Mouse (Mus musculus) CH12.LX (cell line): ENCODE data around the gene Anp32e. TPM values are rescaled to one million over a fixed set of nuclear protein-coding genes. Genes with fewer than 3 reads are reported as not detected.

Experiments used
- DNase-seq: peaks from one replicate; pipeline ENCODE4 v3.0.0-alpha.2; 2013; ENCODE audit errors: extremely low read depth
- H3K27ac ChIP-seq: 2 replicates; pipeline ENCODE4 v1.5.1; 2012; ENCODE audit warnings: low read depth, mild to moderate bottlenecking, control low read depth, moderate library complexity; ENCODE audit not compliant: insufficient read depth
- H3K27me3 ChIP-seq: replicated peaks from 2 replicates; pipeline ENCODE3; 2012; ENCODE audit warnings: inconsistent platforms
- H3K36me3 ChIP-seq, 2 experiments: replicated peaks in 1 of 2; 2 replicates each; pipeline versions ENCODE3 to v1.6.1; 2012; ENCODE audit warnings: inconsistent platforms in 1 of 2, low read length in 1 of 2, mild to moderate bottlenecking in 1 of 2, mixed read lengths in 1 of 2, moderate library complexity in 1 of 2; ENCODE audit not compliant: control insufficient read depth in 1 of 2, insufficient read depth in 1 of 2
- H3K4me1 ChIP-seq, 2 experiments: 2 replicates each; pipeline ENCODE4 v1.6.1; 2012; ENCODE audit warnings: inconsistent platforms in 1 of 2, moderate library complexity in 1 of 2; ENCODE audit not compliant: insufficient read depth in 2 of 2, control insufficient read depth in 1 of 2
- H3K4me2 ChIP-seq: 2 replicates; pipeline ENCODE4 v1.6.1; 2012; ENCODE audit warnings: low read depth, mild to moderate bottlenecking, control low read depth; ENCODE audit not compliant: poor library complexity, insufficient read depth, severe bottlenecking
- H3K4me3 ChIP-seq, 3 experiments: fragments of 150-350 bp in 1 of 3; sonication (generic) in 1 of 3; replicated peaks in 1 of 3; 2 replicates each; pipeline versions ENCODE3 to v1.5.1; 2011 to 2012; ENCODE audit warnings: low read depth in 2 of 3, low read length in 2 of 3, mild to moderate bottlenecking in 2 of 3, moderate library complexity in 2 of 3, control low read depth in 1 of 3, improper control_type of control experiment in 1 of 3, inconsistent platforms in 1 of 3, mixed read lengths in 1 of 3; ENCODE audit not compliant: poor library complexity in 1 of 3
- H3K79me2 ChIP-seq: replicated peaks from 2 replicates; pipeline ENCODE4 v1.6.1; 2012; ENCODE audit warnings: mild to moderate bottlenecking, moderate library complexity; ENCODE audit not compliant: control insufficient read depth, poor library complexity, insufficient read depth, severe bottlenecking; ENCODE audit errors: extremely low read depth
- H3K9ac ChIP-seq: 2 replicates; pipeline ENCODE4 v1.6.1; 2012; ENCODE audit warnings: low read depth, mild to moderate bottlenecking, control low read depth, moderate library complexity; ENCODE audit not compliant: insufficient read depth
- H3K9me3 ChIP-seq: replicated peaks from 2 replicates; pipeline ENCODE3; 2012; ENCODE audit warnings: low read length, inconsistent platforms, mixed read lengths
- CHD2 ChIP-seq: IDR thresholded peaks from 2 replicates; pipeline ENCODE4 v1.6.1; 2011; ENCODE audit warnings: low read length, improper control_type of control experiment
- ETS1 ChIP-seq: conservative IDR thresholded peaks from 2 replicates; pipeline ENCODE4 v1.6.1; 2012; ENCODE audit warnings: low read depth, mild to moderate bottlenecking, inconsistent platforms, low read length, improper control_type of control experiment, moderate library complexity
- JUND ChIP-seq: conservative IDR thresholded peaks from 2 replicates; pipeline ENCODE4 v1.6.1; 2011; ENCODE audit warnings: low read depth, low read length, improper control_type of control experiment
- MAX ChIP-seq: IDR thresholded peaks from 2 replicates; pipeline ENCODE4 v1.6.1; 2011; ENCODE audit warnings: low read length, improper control_type of control experiment
- MXI1 ChIP-seq: IDR thresholded peaks from 2 replicates; pipeline ENCODE4 v1.6.1; 2011; ENCODE audit warnings: mild to moderate bottlenecking, low read depth, low read length, improper control_type of control experiment
- POLR2AphosphoS2 ChIP-seq: IDR thresholded peaks from 2 replicates; pipeline ENCODE4 v1.6.1; 2011; ENCODE audit warnings: low read depth, low read length, improper control_type of control experiment
- RCOR1 ChIP-seq: conservative IDR thresholded peaks from 2 replicates; pipeline ENCODE4 v1.6.1; 2012; ENCODE audit warnings: low read depth, mild to moderate bottlenecking, inconsistent platforms, low read length, improper control_type of control experiment
- SIN3A ChIP-seq: IDR thresholded peaks from 2 replicates; pipeline ENCODE4 v1.6.1; 2012; ENCODE audit warnings: low read length, improper control_type of control experiment, inconsistent platforms
- TCF12 ChIP-seq: IDR thresholded peaks from 2 replicates; pipeline ENCODE4 v1.6.1; 2014; ENCODE audit warnings: low read depth, mild to moderate bottlenecking, inconsistent platforms, low read length, improper control_type of control experiment
- USF2 ChIP-seq: conservative IDR thresholded peaks from 2 replicates; pipeline ENCODE4 v1.6.1; 2011; ENCODE audit warnings: low read depth, low read length, improper control_type of control experiment
- ZMIZ1 ChIP-seq: IDR thresholded peaks from 2 replicates; pipeline ENCODE4 v1.6.1; 2012; ENCODE audit warnings: low read depth, mild to moderate bottlenecking, inconsistent platforms, low read length, improper control_type of control experiment
- ZNF384 ChIP-seq: IDR thresholded peaks from 2 replicates; pipeline ENCODE4 v1.6.1; 2012; ENCODE audit warnings: low read depth, low read length, improper control_type of control experiment, inconsistent platforms
- dilution Hi-C: fragments of 300-500 bp; cut with MboI; formaldehyde crosslinking; loops from 2 replicates; pipeline ENCODE4 v1.14.3; 2020; ENCODE audit warnings: low sequenced_read_pairs; ENCODE audit not compliant: extremely low pct_unique_long_range_greater_than_20kb, extremely low pct_ligation_motif_present
- in situ Hi-C: fragments of 300-500 bp; cut with MboI; formaldehyde crosslinking; loops from 3 replicates; pipeline ENCODE4 v1.14.3; 2019; ENCODE audit warnings: low sequenced_read_pairs, low pct_ligation_motif_present, low pct_unique_long_range_greater_than_20kb, mixed read lengths
- polyA plus RNA-seq: library from polyadenylated mRNA; unstranded; fragments of >175 nt; gene quantifications from 2 replicates; pipeline ENCODE4 v1.2.1, GENCODE M21; 2012; ENCODE audit warnings: low read depth; ENCODE audit not compliant: insufficient read length
- total RNA-seq, 2 experiments: library from RNA; depleted of rRNA; stranded (reverse); fragments of 300-350 nt in 1 of 2; fragments of >200 nt in 1 of 2; gene quantifications; 2 replicates each; pipeline ENCODE4 v1.2.3; 2012 to 2014

The Anp32e gene
- total and polyA plus RNA-seq, 3 experiments = 74.2 to 439 (median 85.2) TPM

- dilution Hi-C loops (no loop called here), in situ Hi-C loops (no loop called here)
- DNase-seq = no peak
These were observed 780 bp downstream of the Anp32e start for GRCm38 (mm10) chr3:95929581-95930470.

DNA sequence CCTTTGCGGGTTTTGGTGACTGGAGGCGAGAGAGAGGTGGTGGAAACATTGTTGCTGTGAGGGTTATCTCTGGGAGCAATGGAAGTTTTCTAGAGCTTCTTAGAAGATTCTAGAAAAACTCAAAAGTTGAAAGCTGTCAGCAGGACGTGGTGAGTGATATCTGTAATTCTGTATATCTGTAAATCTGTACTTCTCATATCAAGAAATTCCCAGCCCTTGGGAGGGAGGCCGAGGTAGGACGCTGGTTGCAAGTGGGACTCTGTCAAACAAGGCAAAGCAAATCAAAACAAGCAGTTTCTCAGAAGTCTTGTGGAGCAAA is 1.4 kb downstream of the Anp32e start:
- Histone ChIP-seq H3K27me3 (no peaks in the 10 kb centered on the region), H3K79me2 (peaks cover 45% of the 10 kb centered on the region), H3K36me3 (peaks cover 18 to 26% of the 10 kb centered on the region in 2 experiments), H3K9me3 (no peaks in the 10 kb centered on the region), H3K4me2 (peak overlapping the region; percentile 93), H3K27ac (peak overlapping the region; percentile 14; the same call in 1 of the 2 replicates), H3K9ac (peak overlapping the region; percentile 99), H3K4me1 (peaks cover 4 to 21% of the 10 kb centered on the region in 2 experiments; a peak in 3 of 4 replicates), H3K4me3 (peak overlapping the region; percentile 92 to 97 (median 93))
- DNase-seq = no peak
- dilution Hi-C loops (no loop called here), in situ Hi-C loops (no loop called here)
- TF ChIP-seq SIN3A (peak; percentile 37), USF2 (no peak)

More at GRCm38 (mm10) chr3:95929581-95930470, 780 bp downstream of the Anp32e start:
- Histone ChIP-seq H3K4me3 (peak overlapping the region; percentile 92 to 97 (median 93)), H3K27ac (peak overlapping the region; percentile 14; the same call in 1 of the 2 replicates)
- TF ChIP-seq TCF12 (0 out of 2 replicates have a peak, but pooled peaks have one; percentile 31), CHD2 (no peak), SIN3A (0 out of 2 replicates have a peak, but pooled peaks have one; percentile 8)
- TF ChIP-seq, all 38 proteins: peak for 2
- H3K79me2 ChIP-seq = peaks cover 45% of the 10 kb centered on the region
- no peaks in the 10 kb centered on the region for H3K9me3 ChIP-seq
- peak overlapping the region; percentile 93 for H3K4me2 ChIP-seq
- H3K9ac ChIP-seq = peak overlapping the region; percentile 99
- H3K36me3 ChIP-seq = peaks cover 15 to 22% of the 10 kb centered on the region in 2 experiments
- peaks cover 4 to 21% of the 10 kb centered on the region in 2 experiments; a peak in 3 of 4 replicates for H3K4me1 ChIP-seq
- no peaks in the 10 kb centered on the region for H3K27me3 ChIP-seq

DNA sequence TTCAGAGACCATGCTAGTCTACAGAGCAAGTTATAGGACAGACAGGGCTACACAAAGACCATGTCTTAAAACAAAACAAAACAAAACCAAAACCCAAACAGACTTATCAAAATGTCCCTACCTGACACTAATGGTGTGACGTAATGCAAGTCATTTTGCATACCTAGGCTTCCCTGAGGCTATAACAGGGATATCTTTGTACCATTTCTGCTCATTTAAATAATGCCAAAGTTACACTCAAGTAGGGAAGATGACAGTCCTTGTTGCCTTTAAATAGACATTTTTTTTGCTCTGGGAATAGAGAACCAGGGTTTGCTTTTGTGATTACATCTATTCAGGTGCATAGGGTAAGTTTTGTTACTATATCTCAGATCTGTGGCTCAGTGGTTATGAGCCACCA is 2.4 kb downstream of the Anp32e start:
- Histone ChIP-seq H3K36me3 (peaks cover 22 to 30% of the 10 kb centered on the region in 2 experiments), H3K4me3 (peak overlapping the region in 2 of 3 experiments; percentile 2 to 10)
- in situ Hi-C loops = no loop called here
- TF ChIP-seq ZMIZ1 (no peak), MAX (no peak), MXI1 (no peak), RCOR1 (no peak), POLR2AphosphoS2 (no peak), ZNF384 (no peak), JUND (no peak), ETS1 (no peak)
- TF ChIP-seq, all 38 proteins: peak for 0
- Histone ChIP-seq H3K9me3 (no peaks in the 10 kb centered on the region), H3K4me1 (peaks cover 4 to 21% of the 10 kb centered on the region in 2 experiments; a peak in 3 of 4 replicates), H3K27me3 (no peaks in the 10 kb centered on the region), H3K4me2 (peak overlapping the region; percentile 93), H3K9ac (no peak overlapping the region), H3K27ac (no peak overlapping the region), H3K79me2 (peaks cover 45% of the 10 kb centered on the region)
- dilution Hi-C loops = no loop called here
- DNase-seq = no peak
